Mouse (Mus musculus) neural tube, postnatal 0 days (tissue): Measurements from ENCODE around the gene Dpp7. TPM values are rescaled to one million over a fixed set of nuclear protein-coding genes. Genes with fewer than 3 reads are reported as not detected.

Source experiments
- polyA plus RNA-seq: library from polyadenylated mRNA; unstranded; fragments of >200 nt; fragmentation: Nextera tagmentation; extraction: Ambion mirVana; gene quantifications from 2 replicates; pipeline ENCODE4 v1.2.1, GENCODE M21; 2015

Dpp7 gene
- 20.6 and 20.9 TPM in 2 replicates for polyA plus RNA-seq

GRCm38 (mm10) chr2:25356208-25357079, at the start of gene Dpp7:
TSS of gene Dpp7 (minus strand) at chr2:25356359.

DNA sequence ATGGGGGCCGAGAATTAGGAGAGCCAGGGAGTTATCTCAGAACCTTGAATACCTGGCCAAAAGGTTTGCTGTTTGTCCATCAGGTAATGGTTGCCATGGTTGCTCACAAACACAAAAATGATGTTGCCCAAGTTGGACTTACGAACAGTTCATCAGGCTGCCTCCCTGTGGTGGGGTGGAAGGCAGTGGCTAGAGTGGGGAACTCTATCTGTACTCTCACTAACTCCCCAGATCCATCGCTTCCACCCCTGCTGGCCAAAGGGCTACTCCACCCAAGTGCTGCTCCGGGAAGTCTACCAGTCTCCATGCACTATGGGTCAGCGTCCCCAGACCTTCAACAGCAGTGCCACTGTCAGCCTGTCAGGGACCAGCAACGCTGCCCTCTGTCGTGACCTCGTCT, 42.9 kb upstream of the Dpp7 start, which contains the start of gene Npdc1:
Npdc1 (plus strand) TSS at position 301 of the 400 bp plus-strand sequence.

GRCm38 (mm10) chr2:25395721-25396596, 39.8 kb upstream of the Dpp7 start, which contains the start of gene Entpd2:
TSS of gene Entpd2 (plus strand) at chr2:25395874.

GRCm38 (mm10) chr2:25371764-25372643, 15.8 kb upstream of the Dpp7 start, which contains the start of gene Sapcd2:
TSS of gene Sapcd2 (plus strand) at chr2:25372321.

GRCm38 (mm10) chr2:25365091-25365761, 9.1 kb upstream of the Dpp7 start, which contains the start of gene Uap1l1:
TSS of gene Uap1l1 (minus strand) at chr2:25365682.

GRCm38 (mm10) chr2:25332286-25333160, 23.6 kb downstream of the Dpp7 start, which contains the start of gene Man1b1:
TSS of gene Man1b1 (plus strand) at chr2:25332338.

GRCm38 (mm10) chr2:25318971-25319773, 37.0 kb downstream of the Dpp7 start, which contains the start of gene Grin1:
TSS of gene Grin1 (minus strand) at chr2:25319187.

Other genes starting within 250 kb of the Dpp7 start
- gene Nrarp, start 175.6 kb downstream of the Dpp7 start, polyA plus RNA-seq: 15.8 TPM in 2 replicates
- 1.7 and 2.2 TPM in 2 replicates for gene Tor4a, start 159.5 kb downstream of the Dpp7 start, polyA plus RNA-seq
- gene Nelfb, start 144.9 kb downstream of the Dpp7 start, polyA plus RNA-seq: 73.6 and 78.9 TPM in 2 replicates
- gene Stpg3, start 141.7 kb downstream of the Dpp7 start, polyA plus RNA-seq: 0.12 TPM in 1 of 2 replicates, not detected in the other
- 0.53 TPM in 1 of 2 replicates, not detected in the other for gene Fam166a, start 137.6 kb downstream of the Dpp7 start, polyA plus RNA-seq
- 538 and 555 TPM in 2 replicates for gene Tubb4b, start 131.7 kb downstream of the Dpp7 start, polyA plus RNA-seq
- not detected in 2 replicates for gene Slc34a3, start 122.0 kb downstream of the Dpp7 start, polyA plus RNA-seq
- gene Rnf224, start 119.6 kb downstream of the Dpp7 start, polyA plus RNA-seq: not detected in 2 replicates
- gene Rnf208, start 114.1 kb downstream of the Dpp7 start, polyA plus RNA-seq: 233 and 275 TPM in 2 replicates
- 0.18 TPM in 1 of 2 replicates, not detected in the other for gene Cysrt1, start 113.9 kb downstream of the Dpp7 start, polyA plus RNA-seq
- 2.6 and 3.2 TPM in 2 replicates for gene AL732309.1, start 109.5 kb downstream of the Dpp7 start, polyA plus RNA-seq
- gene Tmem203, start 100.9 kb downstream of the Dpp7 start, polyA plus RNA-seq: 23.8 and 25.9 TPM in 2 replicates
- 15.4 and 16.4 TPM in 2 replicates for gene Tprn, start 93.7 kb downstream of the Dpp7 start, polyA plus RNA-seq
- 166 and 169 TPM in 2 replicates for gene Ssna1, start 83.9 kb downstream of the Dpp7 start, polyA plus RNA-seq
- gene Anapc2, start 83.9 kb downstream of the Dpp7 start, polyA plus RNA-seq: 86.3 and 90.8 TPM in 2 replicates
- 0.34 TPM in 1 of 2 replicates, not detected in the other for gene Tmem210, start 68.2 kb downstream of the Dpp7 start, polyA plus RNA-seq
- 0.13 and 0.38 TPM in 2 replicates for gene Lrrc26, start 66.4 kb downstream of the Dpp7 start, polyA plus RNA-seq
- 89.6 and 112 TPM in 2 replicates for gene Grin1, start 37.2 kb downstream of the Dpp7 start, polyA plus RNA-seq
- 46.6 and 48.4 TPM in 2 replicates for gene Man1b1, start 24.0 kb downstream of the Dpp7 start, polyA plus RNA-seq
- gene Uap1l1, start 9.3 kb upstream of the Dpp7 start, polyA plus RNA-seq: 19.7 and 22.7 TPM in 2 replicates
- 16.8 and 18.2 TPM in 2 replicates for gene Sapcd2, start 16.0 kb upstream of the Dpp7 start, polyA plus RNA-seq
- gene Entpd2, start 39.5 kb upstream of the Dpp7 start, polyA plus RNA-seq: 15.6 and 17.4 TPM in 2 replicates
- 405 and 457 TPM in 2 replicates for gene Npdc1, start 43.0 kb upstream of the Dpp7 start, polyA plus RNA-seq
- gene Fut7, start 66.9 kb upstream of the Dpp7 start, polyA plus RNA-seq: 0.30 and 0.41 TPM in 2 replicates
- 11.5 and 17.0 TPM in 2 replicates for gene Abca2, start 72.3 kb upstream of the Dpp7 start, polyA plus RNA-seq
- gene Clic3, start 100.5 kb upstream of the Dpp7 start, polyA plus RNA-seq: 1.3 and 1.8 TPM in 2 replicates
- 131 and 140 TPM in 2 replicates for gene Paxx, start 104.7 kb upstream of the Dpp7 start, polyA plus RNA-seq
- 1,109 and 2,669 TPM in 2 replicates for gene Ptgds, start 113.7 kb upstream of the Dpp7 start, polyA plus RNA-seq
- not detected in 2 replicates for gene Lcn12, start 137.6 kb upstream of the Dpp7 start, polyA plus RNA-seq
- gene Fbxw5, start 144.4 kb upstream of the Dpp7 start, polyA plus RNA-seq: 103 and 115 TPM in 2 replicates
- 6.2 TPM in 2 replicates for gene C8g, start 145.4 kb upstream of the Dpp7 start, polyA plus RNA-seq
- 11.9 and 12.1 TPM in 2 replicates for gene Traf2, start 190.6 kb upstream of the Dpp7 start, polyA plus RNA-seq
- gene Edf1, start 201.5 kb upstream of the Dpp7 start, polyA plus RNA-seq: 403 and 421 TPM in 2 replicates
- 1.0 and 3.1 TPM in 2 replicates for gene Mamdc4, start 218.5 kb upstream of the Dpp7 start, polyA plus RNA-seq
- 251 and 258 TPM in 2 replicates for gene Phpt1, start 218.9 kb upstream of the Dpp7 start, polyA plus RNA-seq
- 20.4 and 21.5 TPM in 2 replicates for gene Ajm1, start 225.4 kb upstream of the Dpp7 start, polyA plus RNA-seq